Mouse (Mus musculus): ENCODE measurements around the gene Wtap. TPM values are rescaled to one million over a fixed set of nuclear protein-coding genes. Genes with fewer than 3 reads are reported as not detected.
A peak's percentile ranks its signal among the peaks of the same experiment; 100 is the strongest.
"Not testable (repeated sequence)": the region's sequence is repeated elsewhere in the genome, so short reads cannot be mapped to it uniquely, and the experiment has no call there.

Wtap gene
- total RNA-seq (2021) = 10 to 100 TPM; 52.5 to 55.5 TPM
- long read RNA-seq, experiment 1, transcript Wtap-204 (6 exons, 3,187 nt) = minor isoform, 23 of 63 reads
- long read RNA-seq, experiment 1, transcript Wtap-201 (8 exons, 2,051 nt) = minor isoform, 7 of 63 reads
- long read RNA-seq, experiment 1, transcript Wtap-205 (6 exons, 2,442 nt) = major isoform, 26 of 63 reads
- long read RNA-seq, experiment 1, partial matches to known transcripts = 3 of 63 reads
- long read RNA-seq, experiment 1, other reads (novel, unspliced or antisense) = 0 of 63 reads
- long read RNA-seq, experiment 2, transcript Wtap-201 (8 exons, 2,051 nt) = minor isoform, 6 of 41 reads
- long read RNA-seq, experiment 2, transcript Wtap-204 (6 exons, 3,187 nt) = minor isoform, 10 of 41 reads
- long read RNA-seq, experiment 2, transcript Wtap-205 (6 exons, 2,442 nt) = major isoform, 19 of 41 reads
- long read RNA-seq, experiment 2, partial matches to known transcripts = 0 of 41 reads
- long read RNA-seq, experiment 2, other reads (novel, unspliced or antisense) = 2 of 41 reads

GRCm38 (mm10) chr17:12994069-12994468, at the start of gene Wtap:
Wtap (minus strand) TSS chr17:12994169.
- no peak for DNase-seq (ENCODE audit: low spot score in 2 of 2)
- intact Hi-C loops (cut with DNase I) = loop anchor here (10.0 kb wide), 1 partner anchor 579 kb away; no protein-coding TSS in a partner anchor

- intact Hi-C loops (cut with DNase I); DNase-seq (ENCODE audit: low spot score in 2 of 2): not testable (repeated sequence)
Observed at GRCm38 (mm10) chr17:13036627-13037192, 42.7 kb upstream of the Wtap start.

GRCm38 (mm10) chr17:13013316-13013715, 19.3 kb upstream of the Wtap start:
- intact Hi-C loops (cut with DNase I) = no loop called here
- DNase-seq (ENCODE audit: low spot score in 2 of 2) = no peak

GRCm38 (mm10) chr17:13009887-13010286, 15.9 kb upstream of the Wtap start:
- intact Hi-C loops (cut with DNase I) = no loop called here
- peak; percentile 45 to 76 for DNase-seq (ENCODE audit: low spot score in 2 of 2)

GRCm38 (mm10) chr17:13008528-13008927, 14.6 kb upstream of the Wtap start:
- intact Hi-C loops (cut with DNase I) = no loop called here
- DNase-seq (ENCODE audit: low spot score in 2 of 2) = no peak

- intact Hi-C loops (cut with DNase I) = no loop called here
- DNase-seq (ENCODE audit: low spot score in 2 of 2) = peak; percentile 96 to 98
Observed at GRCm38 (mm10) chr17:13007730-13008425, 13.9 kb upstream of the Wtap start.

- intact Hi-C loops (cut with DNase I) = no loop called here
- no peak for DNase-seq (ENCODE audit: low spot score in 2 of 2)
Observed at GRCm38 (mm10) chr17:13006984-13007383, 13.0 kb upstream of the Wtap start.

GRCm38 (mm10) chr17:13006546-13006945, 12.6 kb upstream of the Wtap start, which contains the start of gene Sod2:
Sod2 (plus strand) TSS chr17:13006846.
- intact Hi-C loops (cut with DNase I); DNase-seq (ENCODE audit: low spot score in 2 of 2): not testable (repeated sequence)

- DNase-seq (ENCODE audit: low spot score in 2 of 2); intact Hi-C loops (cut with DNase I): not testable (repeated sequence)
Observed at GRCm38 (mm10) chr17:13004436-13004835, 10.5 kb upstream of the Wtap start.

GRCm38 (mm10) chr17:13002243-13002642, 8.3 kb upstream of the Wtap start:
- intact Hi-C loops (cut with DNase I); DNase-seq (ENCODE audit: low spot score in 2 of 2): not testable (repeated sequence)

GRCm38 (mm10) chr17:12999069-12999468, 5.1 kb upstream of the Wtap start:
- intact Hi-C loops (cut with DNase I) = loop anchor here (5.0 to 10.0 kb wide), 2 partner anchors 117 to 584 kb away; no protein-coding TSS in a partner anchor
- no peak for DNase-seq (ENCODE audit: low spot score in 2 of 2)

GRCm38 (mm10) chr17:12997890-12998289, 3.9 kb upstream of the Wtap start:
- DNase-seq (ENCODE audit: low spot score in 2 of 2) = no peak
- intact Hi-C loops (cut with DNase I) = loop anchor here (5.0 to 10.0 kb wide), 2 partner anchors 116 to 583 kb away; no protein-coding TSS in a partner anchor

GRCm38 (mm10) chr17:12996345-12996744, 2.4 kb upstream of the Wtap start:
- intact Hi-C loops (cut with DNase I) = loop anchor here (5.0 to 10.0 kb wide), 2 partner anchors 114 to 582 kb away; no protein-coding TSS in a partner anchor
- peak; percentile 65 to 70 for DNase-seq (ENCODE audit: low spot score in 2 of 2)

- DNase-seq (ENCODE audit: low spot score in 2 of 2) = peak; percentile 95
- intact Hi-C loops (cut with DNase I) = loop anchor here (10.0 kb wide), 1 partner anchor 578 kb away; no protein-coding TSS in a partner anchor
Observed at GRCm38 (mm10) chr17:12992470-12992991, 1.4 kb downstream of the Wtap start.

- intact Hi-C loops (cut with DNase I) = loop anchor here (10.0 kb wide), 1 partner anchor 577 kb away; no protein-coding TSS in a partner anchor
- peak; percentile 72 to 84 for DNase-seq (ENCODE audit: low spot score in 2 of 2)
Observed at GRCm38 (mm10) chr17:12991635-12992358, 2.2 kb downstream of the Wtap start.

GRCm38 (mm10) chr17:12991194-12991634, 2.8 kb downstream of the Wtap start:
- DNase-seq (ENCODE audit: low spot score in 2 of 2) = peak in 1 of 2 experiments; percentile 39
- intact Hi-C loops (cut with DNase I) = loop anchor here (10.0 kb wide), 1 partner anchor 576 kb away; no protein-coding TSS in a partner anchor

GRCm38 (mm10) chr17:12990567-12991145, 3.3 kb downstream of the Wtap start:
- intact Hi-C loops (cut with DNase I) = loop anchor here (10.0 kb wide), 1 partner anchor 576 kb away; no protein-coding TSS in a partner anchor
- no peak for DNase-seq (ENCODE audit: low spot score in 2 of 2)

- DNase-seq (ENCODE audit: low spot score in 2 of 2); intact Hi-C loops (cut with DNase I): not testable (repeated sequence)
Observed at GRCm38 (mm10) chr17:12988096-12988495, 5.9 kb downstream of the Wtap start.

Measured in left cerebral cortex, postnatal 14 days (tissue).